Mouse (Mus musculus) C2C12 (cell line): ENCODE data around the gene Rbm28.

Source experiments
- CTCF ChIP-seq: IDR thresholded peaks from one replicate; pipeline ENCODE4 v1.5.1; 2011; ENCODE audit not compliant: control insufficient read depth, insufficient read depth, insufficient read length
- MAX ChIP-seq: IDR thresholded peaks from one replicate; pipeline ENCODE4 v1.6.1; 2011; ENCODE audit warnings: mild to moderate bottlenecking, control low read depth
- USF1 ChIP-seq: IDR thresholded peaks from one replicate; pipeline ENCODE4 v1.6.1; 2011; ENCODE audit warnings: low read depth, mild to moderate bottlenecking, control low read depth, moderate library complexity

DNA sequence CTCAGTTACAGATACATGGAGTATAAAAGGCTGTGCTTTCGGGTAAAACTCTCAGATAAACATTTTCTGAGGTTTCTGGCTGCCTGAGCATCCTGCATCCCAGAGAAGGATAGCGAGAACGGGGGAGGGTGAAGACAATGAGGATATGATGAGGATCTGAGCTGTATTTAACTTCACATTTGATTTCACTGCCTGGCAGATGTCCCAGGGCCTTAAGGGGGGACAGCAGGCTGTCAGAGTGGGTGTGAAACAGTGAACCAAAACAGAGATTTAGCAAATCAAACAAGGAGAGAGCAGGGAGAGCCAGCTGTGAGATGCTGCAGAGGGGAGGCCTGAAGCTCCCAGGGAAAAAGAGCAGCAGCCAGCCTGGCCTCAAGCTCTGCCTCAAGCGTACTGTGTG, 85.5 kb downstream of the Rbm28 start:
- TF ChIP-seq CTCF (no peak), MAX (no peak), USF1 (no peak)
